Mouse (Mus musculus): ENCODE data around the gene Dnajc2. TPM values are rescaled to one million over a fixed set of nuclear protein-coding genes. Genes with fewer than 3 reads are reported as not detected.
"Not testable (repeated sequence)": the region's sequence is repeated elsewhere in the genome, so short reads cannot be mapped to it uniquely, and the experiment has no call there.

Dnajc2 gene
- polyA plus RNA-seq, 1 experiment from 2014 or later, result 66.3 TPM

DNA sequence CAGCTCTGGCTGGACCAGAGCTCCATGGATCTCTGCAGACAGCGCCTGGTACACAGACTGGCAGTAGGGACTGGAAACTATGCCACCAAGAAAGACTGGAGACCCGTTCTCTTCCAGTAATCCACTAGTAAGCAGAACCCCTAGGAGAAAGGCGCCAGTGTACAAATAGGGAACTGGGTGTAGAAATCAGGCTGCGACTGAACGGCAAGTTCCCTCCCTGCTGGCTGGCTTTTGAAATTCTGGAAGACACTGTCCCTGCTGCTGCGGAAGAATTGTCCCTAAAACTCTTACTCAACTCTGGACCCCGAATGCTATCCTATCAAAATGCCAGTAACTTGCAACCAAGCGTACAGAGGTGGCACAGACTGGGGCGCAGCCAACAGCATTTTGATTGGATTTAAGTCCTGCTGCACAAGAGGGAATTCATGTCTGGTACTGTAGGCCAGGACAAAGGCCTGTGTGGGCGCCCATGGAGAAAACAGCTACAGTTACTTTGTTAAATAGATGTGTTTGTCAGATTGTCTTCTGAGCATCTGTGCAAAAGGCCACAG lies 67.8 kb downstream of the Dnajc2 start:
- Histone ChIP-seq H3K9me3 (ENCODE audit: control insufficient read depth, low read length) (no peaks in the 10 kb centered on the region), H3K4me3 (ENCODE audit: low read length) (no peak overlapping the region), H3K4me1 (ENCODE audit: control insufficient read depth, insufficient read depth, low read depth, low read length) (no peaks in the 10 kb centered on the region), H3K27me3 (replicated peaks; ENCODE audit: control insufficient read depth, insufficient read depth, low read length) (no peaks in the 10 kb centered on the region), H3K36me3 (ENCODE audit: control insufficient read depth, insufficient read depth, low read length) (no peaks in the 10 kb centered on the region), H3K27ac (ENCODE audit: low read depth, low read length) (no peak overlapping the region), H3K9ac (ENCODE audit: low read depth, low read length) (no peak overlapping the region), H3K4me2 (ENCODE audit: low read length) (no peak overlapping the region)
- 83% methylated on average over 10 of the region's 10 CpGs for WGBS
- ATAC-seq, result no peak

DNA sequence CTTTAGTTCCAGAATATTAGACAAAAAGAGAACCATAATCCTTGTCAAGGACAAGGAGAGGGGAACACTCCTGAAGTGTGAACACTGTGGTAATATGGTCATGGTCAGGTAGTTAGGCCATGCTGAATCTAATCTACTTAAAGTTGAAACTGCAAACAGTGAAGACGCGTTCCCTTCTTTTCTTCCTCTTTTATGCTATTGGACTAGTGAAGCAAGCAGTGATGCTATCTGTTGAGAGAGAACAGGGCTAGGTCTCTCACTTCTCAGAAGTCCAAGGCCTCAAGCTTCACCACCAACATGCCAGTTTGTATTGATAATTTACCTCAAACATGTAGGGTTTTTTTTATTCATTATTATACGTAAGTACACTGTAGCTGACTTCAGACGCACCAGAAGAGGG lies 70.6 kb downstream of the Dnajc2 start:
- WGBS, result 93% methylated on average over 4 of the region's 4 CpGs
- H3K36me3 ChIP-seq (ENCODE audit: control insufficient read depth, insufficient read depth, low read length), result no peaks in the 10 kb centered on the region
- no peak overlapping the region for H3K4me3 ChIP-seq (ENCODE audit: low read length)
- no peak overlapping the region for H3K27ac ChIP-seq (ENCODE audit: low read depth, low read length)
- no peak for ATAC-seq
- H3K9ac ChIP-seq (ENCODE audit: low read depth, low read length), result no peak overlapping the region
- no peaks in the 10 kb centered on the region for H3K9me3 ChIP-seq (ENCODE audit: control insufficient read depth, low read length)
- H3K27me3 ChIP-seq (replicated peaks; ENCODE audit: control insufficient read depth, insufficient read depth, low read length), result no peaks in the 10 kb centered on the region
- H3K4me2 ChIP-seq (ENCODE audit: low read length), result no peak overlapping the region
- H3K4me1 ChIP-seq (ENCODE audit: control insufficient read depth, insufficient read depth, low read depth, low read length), result no peaks in the 10 kb centered on the region

GRCm38 (mm10) chr5:21712127-21712715 lies 72.8 kb downstream of the Dnajc2 start:
- Histone ChIP-seq H3K4me3 (ENCODE audit: low read length) (no peak overlapping the region), H3K27me3 (replicated peaks; ENCODE audit: control insufficient read depth, insufficient read depth, low read length) (no peaks in the 10 kb centered on the region), H3K27ac (ENCODE audit: low read depth, low read length) (no peak overlapping the region), H3K9ac (ENCODE audit: low read depth, low read length) (no peak overlapping the region), H3K4me1 (ENCODE audit: control insufficient read depth, insufficient read depth, low read depth, low read length) (no peaks in the 10 kb centered on the region), H3K36me3 (ENCODE audit: control insufficient read depth, insufficient read depth, low read length) (no peaks in the 10 kb centered on the region), H3K9me3 (ENCODE audit: control insufficient read depth, low read length) (no peaks in the 10 kb centered on the region), H3K4me2 (ENCODE audit: low read length) (no peak overlapping the region)
- ATAC-seq, result no peak
- WGBS, result 63% methylated on average over 13 of the region's 13 CpGs

DNA sequence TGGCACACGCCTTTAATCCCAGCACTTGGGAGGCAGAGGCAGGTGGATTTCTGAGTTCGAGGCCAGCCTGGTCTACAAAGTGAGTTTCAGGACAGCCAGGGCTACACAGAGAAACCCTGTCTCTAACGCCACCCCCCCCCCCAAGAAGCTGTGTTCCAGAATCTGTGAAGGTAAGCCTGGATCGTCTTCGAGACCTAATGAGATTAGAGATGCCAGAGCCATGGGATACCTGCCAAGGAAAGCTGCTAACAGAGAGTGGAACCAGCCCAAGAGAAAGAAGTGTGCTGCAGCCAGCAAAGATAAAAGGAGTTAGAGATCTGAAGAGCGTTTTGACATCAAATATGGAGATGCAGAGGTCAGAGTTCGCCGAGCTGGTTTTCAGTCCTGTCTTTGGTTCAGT lies 77.0 kb downstream of the Dnajc2 start:
- H3K36me3 ChIP-seq (ENCODE audit: control insufficient read depth, insufficient read depth, low read length); ATAC-seq; H3K27ac ChIP-seq (ENCODE audit: low read depth, low read length); H3K4me2 ChIP-seq (ENCODE audit: low read length); H3K9ac ChIP-seq (ENCODE audit: low read depth, low read length); H3K4me3 ChIP-seq (ENCODE audit: low read length); H3K4me1 ChIP-seq (ENCODE audit: control insufficient read depth, insufficient read depth, low read depth, low read length); H3K27me3 ChIP-seq (replicated peaks; ENCODE audit: control insufficient read depth, insufficient read depth, low read length); H3K9me3 ChIP-seq (ENCODE audit: control insufficient read depth, low read length): not testable (repeated sequence)
- 90% methylated on average over 8 of the region's 8 CpGs for WGBS

Other genes with a start within 250 kb of the Dnajc2 start
- 5.7 and 8.5 TPM in 2 replicates for gene Lrrc17, start 241.7 kb downstream of the Dnajc2 start, polyA plus RNA-seq (2015; fragmentation: Nextera tagmentation; extraction: Ambion mirVana)
- 0.10 and 0.21 TPM in 2 replicates for gene Fbxl13, start 139.6 kb downstream of the Dnajc2 start, polyA plus RNA-seq (2015; fragmentation: Nextera tagmentation; extraction: Ambion mirVana)
- gene Armc10, start 139.4 kb downstream of the Dnajc2 start, polyA plus RNA-seq (2015; fragmentation: Nextera tagmentation; extraction: Ambion mirVana), result 40.5 and 45.3 TPM in 2 replicates
- gene Napepld, start 83.9 kb downstream of the Dnajc2 start, polyA plus RNA-seq (2015; fragmentation: Nextera tagmentation; extraction: Ambion mirVana), result 2.6 and 2.9 TPM in 2 replicates
- gene Pmpcb, start 48.1 kb downstream of the Dnajc2 start, polyA plus RNA-seq (2015; fragmentation: Nextera tagmentation; extraction: Ambion mirVana), result 69.2 and 72.0 TPM in 2 replicates
- gene Psmc2, start within 50 bp of the Dnajc2 start, polyA plus RNA-seq (2015; fragmentation: Nextera tagmentation; extraction: Ambion mirVana), result 183 and 187 TPM in 2 replicates
- gene Slc26a5, start 80.4 kb upstream of the Dnajc2 start, polyA plus RNA-seq (2015; fragmentation: Nextera tagmentation; extraction: Ambion mirVana), result 0.15 and 0.29 TPM in 2 replicates

All from hindbrain, embryonic 16.5 days (tissue).